Mouse (Mus musculus) layer of hippocampus, adult 18-20 months (tissue): ENCODE results near the gene Ehmt2. TPM values are rescaled to one million over a fixed set of nuclear protein-coding genes. Genes with fewer than 3 reads are reported as not detected.
"Not testable (repeated sequence)": the region's sequence is repeated elsewhere in the genome, so short reads cannot be mapped to it uniquely, and the experiment has no call there.

Experiments
- DNase-seq, 2 experiments: peaks; one replicate each; pipeline ENCODE4 v3.0.0; 2022; ENCODE audit warnings: low spot score in 2 of 2
- microRNA-seq, 2 experiments: library from miRNA; unstranded; fragments of <30 nt; microRNA quantifications; one replicate each; pipeline ENCODE4 v1.2.0; 2021
- total RNA-seq, 2 experiments: library from RNA; stranded (reverse); gene quantifications; 2 replicates each; pipeline ENCODE4 v1.2.3; 2021

Ehmt2 gene
- total RNA-seq, 2 experiments from 2014 or later = 186 to 193 TPM

DNA sequence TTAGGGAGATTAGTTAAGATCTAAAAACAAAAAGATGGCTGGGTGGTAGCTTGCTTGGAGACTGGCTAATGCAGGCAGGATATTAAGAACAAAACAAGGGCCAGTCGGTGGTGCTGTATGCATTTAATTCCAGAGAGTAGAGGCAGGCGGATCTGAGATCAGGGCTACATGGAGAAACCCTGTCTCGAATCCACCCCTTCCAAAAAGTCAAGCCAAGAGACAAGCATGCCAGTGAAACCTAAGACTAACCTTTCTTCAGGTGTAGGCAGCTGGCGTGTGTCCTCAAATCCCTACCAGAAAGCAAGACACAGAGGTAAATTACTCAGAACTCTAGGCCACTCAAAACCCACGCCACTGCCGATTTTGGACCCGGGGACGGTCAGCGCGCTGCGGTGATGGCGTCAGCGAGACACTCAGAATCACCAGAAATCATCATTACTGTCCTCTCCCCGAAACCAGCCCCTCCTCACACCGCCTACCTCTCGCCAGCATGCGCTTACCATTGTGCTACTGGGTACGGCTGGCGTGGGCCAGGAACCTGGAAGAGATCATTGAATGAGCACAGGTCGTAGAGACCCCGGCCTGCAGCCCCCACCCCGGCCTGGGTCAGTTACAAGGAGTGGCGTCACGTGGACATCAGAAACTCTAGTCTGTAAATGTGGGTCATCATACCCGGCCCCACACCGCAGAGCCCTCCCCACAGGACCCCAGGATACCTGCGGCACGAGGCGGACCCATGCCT, 53.5 kb downstream of the Ehmt2 start:
- peak; percentile 40 to 53 for DNase-seq

- DNase-seq = peak in 1 of 2 experiments; percentile 78
Measured at GRCm38 (mm10) chr17:34952378-34953040, 54.2 kb downstream of the Ehmt2 start.

GRCm38 (mm10) chr17:34953258-34953657, 55.0 kb downstream of the Ehmt2 start:
- no peak for DNase-seq

DNA sequence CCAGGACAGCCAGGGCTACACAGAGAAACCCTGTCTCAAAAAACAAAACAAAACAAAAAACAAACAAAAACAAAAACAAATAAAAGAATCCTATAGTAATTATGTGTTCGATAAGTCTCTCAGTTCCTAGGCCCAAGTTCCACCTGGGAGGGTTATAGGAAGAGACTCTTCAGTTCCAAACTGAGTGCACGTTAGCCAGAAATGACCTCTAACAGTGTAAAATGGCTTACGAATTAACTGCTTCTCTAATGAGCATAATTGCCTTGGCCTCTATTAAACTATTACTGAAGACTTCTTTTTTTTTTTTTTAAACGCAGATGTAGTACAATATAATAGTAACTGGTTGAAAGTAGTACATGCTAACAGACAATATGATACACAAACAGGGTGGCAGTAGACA, 55.6 kb downstream of the Ehmt2 start:
- no peak for DNase-seq

DNA sequence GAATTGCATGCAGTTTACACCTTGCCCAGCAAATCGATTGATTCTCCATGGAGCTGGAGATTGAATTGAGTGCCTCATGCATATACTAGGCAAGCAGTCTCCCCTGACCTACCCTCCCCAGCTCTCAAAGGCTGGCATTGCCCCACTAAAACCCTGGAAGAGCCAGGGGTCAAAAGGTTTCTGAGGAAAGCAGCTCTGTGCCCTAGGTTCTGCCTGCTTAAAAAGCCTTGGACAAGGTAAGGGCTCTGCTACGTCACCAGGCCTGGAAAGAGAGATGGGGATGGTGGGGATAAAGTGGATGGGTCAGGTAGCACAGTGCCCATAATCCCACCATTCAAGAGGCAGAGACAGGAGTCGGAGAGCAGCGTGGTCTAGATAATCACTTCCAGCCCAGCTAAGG, 56.6 kb downstream of the Ehmt2 start:
- no peak for DNase-seq

DNA sequence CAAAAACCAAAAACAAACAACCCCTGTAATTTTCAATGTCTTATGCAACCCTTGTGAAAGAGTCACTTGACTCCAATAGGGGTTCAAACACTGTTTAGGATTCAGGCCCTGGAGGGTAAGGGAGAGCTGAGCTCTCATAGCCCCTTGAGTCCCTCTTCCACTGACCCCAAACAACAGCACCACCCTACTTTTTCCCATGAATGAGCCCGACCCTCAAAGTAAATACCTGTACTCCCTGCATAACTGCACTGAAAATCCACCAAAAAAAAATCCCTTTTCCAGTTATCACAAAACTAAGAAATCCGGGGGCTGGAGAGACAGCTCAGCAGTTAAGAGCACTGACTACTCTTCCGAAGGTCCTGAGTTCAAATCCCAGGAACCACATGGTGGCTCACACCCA, 57.6 kb downstream of the Ehmt2 start:
- DNase-seq = no peak

GRCm38 (mm10) chr17:34956340-34956739, 58.1 kb downstream of the Ehmt2 start:
- no peak for DNase-seq

- not testable (repeated sequence) for DNase-seq
Measured at GRCm38 (mm10) chr17:34957291-34957690, 59.0 kb downstream of the Ehmt2 start.

DNA sequence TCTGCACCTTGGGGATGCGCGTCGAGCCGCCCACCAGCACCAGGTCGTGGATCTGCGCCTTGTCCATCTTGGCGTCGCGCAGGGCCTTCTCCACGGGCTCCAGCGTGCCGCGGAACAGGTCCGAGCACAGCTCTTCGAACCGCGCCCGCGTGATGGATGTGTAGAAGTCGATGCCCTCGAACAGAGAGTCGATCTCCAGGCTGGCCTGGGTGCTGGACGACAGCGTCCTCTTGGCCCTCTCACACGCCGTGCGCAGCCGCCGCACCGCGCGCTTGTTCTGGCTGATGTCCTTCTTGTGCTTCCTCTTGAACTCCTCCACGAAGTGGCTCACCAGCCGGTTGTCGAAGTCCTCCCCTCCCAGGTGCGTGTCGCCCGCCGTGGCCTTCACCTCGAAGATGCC, 59.7 kb downstream of the Ehmt2 start:
- DNase-seq = not testable (repeated sequence)

DNA sequence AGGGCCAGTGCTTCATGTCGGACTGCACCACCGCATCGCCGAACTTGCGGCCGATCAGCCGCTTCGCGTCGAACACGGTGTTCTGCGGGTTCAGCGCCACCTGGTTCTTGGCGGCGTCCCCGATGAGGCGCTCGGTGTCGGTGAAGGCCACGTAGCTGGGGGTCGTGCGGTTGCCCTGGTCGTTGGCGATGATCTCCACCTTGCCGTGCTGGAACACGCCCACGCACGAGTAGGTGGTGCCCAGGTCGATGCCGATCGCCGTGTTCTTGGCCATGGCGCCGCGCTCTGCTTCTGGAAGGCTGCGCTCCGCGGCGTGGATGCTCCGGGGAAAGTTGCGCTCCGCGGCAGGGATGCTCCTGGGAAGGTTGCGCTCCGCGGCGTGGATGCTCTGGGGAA, 60.5 kb downstream of the Ehmt2 start:
- not testable (repeated sequence) for DNase-seq

GRCm38 (mm10) chr17:34959130-34959778, 61.0 kb downstream of the Ehmt2 start, which contains the start of gene Hspa1b:
TSS of gene Hspa1b (minus strand) at chr17:34959238.
- DNase-seq = peak; percentile 75 to 88

DNA sequence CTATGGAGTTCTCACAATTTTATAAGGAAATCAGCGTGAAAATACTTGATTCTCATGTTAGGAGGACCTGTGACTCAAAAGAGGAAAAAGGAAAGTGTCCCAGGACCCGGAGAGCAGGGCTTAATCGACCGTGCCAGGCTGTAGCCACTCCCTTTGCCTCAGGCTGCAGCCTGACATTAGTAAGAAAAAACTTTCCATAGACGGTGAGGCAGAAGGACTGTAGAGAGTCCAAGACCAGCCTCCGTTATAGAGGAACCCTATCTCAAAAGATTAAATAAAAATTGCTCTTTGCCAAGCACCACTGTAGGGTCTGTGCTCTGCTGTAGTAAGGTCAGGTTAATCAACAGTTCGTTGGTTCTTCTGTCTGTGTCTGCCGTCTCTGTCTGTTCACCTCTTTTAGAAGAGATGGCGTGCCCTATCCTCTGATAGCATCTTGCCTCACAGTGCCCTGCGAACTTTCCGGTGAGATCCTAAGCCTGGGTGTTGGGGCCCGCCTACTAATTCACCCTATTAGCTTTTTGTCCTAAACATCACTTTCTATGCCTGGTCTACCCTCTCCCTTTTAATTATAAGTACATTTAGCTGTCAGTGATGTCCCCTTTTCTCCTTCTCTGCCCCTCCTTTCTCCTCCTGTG, 61.7 kb downstream of the Ehmt2 start:
- no peak for DNase-seq

DNA sequence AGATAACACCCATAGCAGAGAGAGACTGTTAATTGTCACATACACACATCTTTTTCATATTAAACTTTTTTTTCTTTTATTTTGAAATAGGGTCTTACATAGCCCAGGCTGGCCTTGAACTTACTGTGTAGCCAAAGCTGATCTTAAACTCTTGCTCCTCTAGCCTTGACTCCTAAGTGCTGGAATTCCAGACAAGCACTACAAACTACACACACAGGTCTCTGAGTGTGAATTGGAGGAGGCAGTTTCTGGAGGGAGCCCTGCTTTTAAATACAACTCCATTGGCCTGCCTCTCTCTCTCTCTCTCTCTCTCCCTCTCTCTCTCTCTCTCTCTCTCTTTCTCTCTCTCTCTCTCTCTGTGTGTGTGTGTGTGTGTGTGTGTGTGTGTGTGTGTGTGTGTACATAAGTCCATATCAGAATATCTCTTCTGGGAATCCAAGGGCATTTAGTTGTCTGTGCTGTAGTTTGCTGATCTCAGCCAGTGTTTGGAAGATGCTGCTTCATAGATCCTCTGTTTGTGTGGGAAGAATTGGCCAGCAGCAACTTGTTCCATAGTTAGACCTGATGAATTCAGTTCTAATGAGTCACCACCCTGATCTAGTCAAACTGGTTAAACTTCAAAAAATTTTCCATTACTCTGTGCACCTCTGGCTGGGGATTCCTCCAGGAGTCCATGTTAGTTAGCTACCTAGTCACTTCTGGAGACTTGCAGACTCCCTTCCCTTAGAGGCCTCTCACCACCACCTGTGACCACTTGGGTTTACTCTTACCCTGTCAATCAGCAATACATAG, 62.6 kb downstream of the Ehmt2 start:
- peak in 1 of 2 experiments; percentile 38 for DNase-seq

DNA sequence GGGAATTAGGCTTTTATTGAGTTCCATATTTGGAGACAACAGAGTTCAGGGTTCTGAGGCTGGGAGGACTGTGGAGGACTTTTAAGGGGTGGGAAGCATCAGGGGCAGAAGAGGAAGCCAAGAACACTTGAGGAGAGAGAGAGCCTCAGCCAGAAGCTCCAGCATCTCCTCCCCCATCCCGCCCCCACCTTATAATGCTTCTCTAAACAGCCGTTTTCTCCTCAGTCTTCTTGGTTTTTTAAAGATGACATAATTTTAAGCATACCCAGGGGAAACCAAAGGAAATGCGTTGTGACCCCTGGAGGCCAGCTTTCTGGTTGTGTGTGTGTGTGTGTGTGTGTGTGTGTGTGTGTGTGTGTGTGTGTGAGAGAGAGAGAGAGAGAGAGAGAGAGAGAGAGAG, 63.9 kb downstream of the Ehmt2 start:
- DNase-seq = no peak

GRCm38 (mm10) chr17:34962841-34963240, 64.6 kb downstream of the Ehmt2 start:
- no peak for DNase-seq

Small RNA genes lying within 50 kb of the gene (microRNA-seq; reads per million reads assigned to microRNA genes)
- gene Mir6972 = 0 reads per million in 2 experiments

Other genes starting within 250 kb of the Ehmt2 start
- 10 to 100 TPM; 12.1 to 12.3 TPM for gene Tnxb, start 227.9 kb upstream of the Ehmt2 start, total RNA-seq
- 10 to 100 TPM; 71.3 to 73.0 TPM for gene C4b, start 154.6 kb upstream of the Ehmt2 start, total RNA-seq
- gene Cyp21a1, start 93.9 kb upstream of the Ehmt2 start, total RNA-seq = under 1 TPM in 1 of 2 experiments, not detected in 1; 0.30 TPM
- 10 to 100 TPM; 50.8 to 53.8 TPM for gene Stk19, start 61.5 kb upstream of the Ehmt2 start, total RNA-seq
- gene Dxo, start 61.5 kb upstream of the Ehmt2 start, total RNA-seq = 10 to 100 TPM; 36.6 to 40.8 TPM
- 10 to 100 TPM; 70.1 to 74.2 TPM for gene Skiv2l, start 48.3 kb upstream of the Ehmt2 start, total RNA-seq
- 10 to 100 TPM; 34.1 to 39.6 TPM for gene Nelfe, start 48.1 kb upstream of the Ehmt2 start, total RNA-seq
- gene Cfb, start 36.0 kb upstream of the Ehmt2 start, total RNA-seq = not detected
- 1 to 10 TPM; 8.6 to 8.8 TPM for gene Zbtb12, start 19.0 kb upstream of the Ehmt2 start, total RNA-seq
- gene Gm20547, start 16.4 kb upstream of the Ehmt2 start, total RNA-seq = under 1 TPM in 1 of 2 experiments, not detected in 1; 0.10 TPM
- gene C2, start 204 bp upstream of the Ehmt2 start, total RNA-seq = 1 to 10 TPM in 1 of 2 experiments, under 1 TPM in 1; 0.89 to 3.1 TPM
- gene Slc44a4, start 16.0 kb downstream of the Ehmt2 start, total RNA-seq = under 1 TPM in 1 of 2 experiments, not detected in 1; 0.43 TPM
- 10 to 100 TPM; 41.4 to 44.2 TPM for gene Neu1, start 32.8 kb downstream of the Ehmt2 start, total RNA-seq
- gene Hspa1b, start 60.8 kb downstream of the Ehmt2 start, total RNA-seq = 10 to 100 TPM; 27.5 to 37.5 TPM
- gene Gm20481, start 71.4 kb downstream of the Ehmt2 start, total RNA-seq = not detected
- 10 to 100 TPM; 24.3 to 27.8 TPM for gene Hspa1a, start 73.7 kb downstream of the Ehmt2 start, total RNA-seq
- gene Hspa1l, start 74.2 kb downstream of the Ehmt2 start, total RNA-seq = under 1 TPM; 0.12 to 0.48 TPM
- 10 to 100 TPM; 18.2 to 20.7 TPM for gene Lsm2, start 83.4 kb downstream of the Ehmt2 start, total RNA-seq
- 10 to 100 TPM; 46.6 to 50.4 TPM for gene Vars, start 102.5 kb downstream of the Ehmt2 start, total RNA-seq
- under 1 TPM; 0.15 to 0.22 TPM for gene Vwa7, start 118.1 kb downstream of the Ehmt2 start, total RNA-seq
- gene Sapcd1, start 129.5 kb downstream of the Ehmt2 start, total RNA-seq = 1 to 10 TPM in 1 of 2 experiments, not detected in 1; 1.4 TPM
- gene Msh5, start 148.3 kb downstream of the Ehmt2 start, total RNA-seq = 1 to 10 TPM; 1.5 to 1.6 TPM
- 1 to 10 TPM; 7.7 to 8.3 TPM for gene Clic1, start 151.5 kb downstream of the Ehmt2 start, total RNA-seq
- 10 to 100 TPM in 1 of 2 experiments, 1 to 10 TPM in 1; 9.4 to 11.0 TPM for gene Ddah2, start 160.6 kb downstream of the Ehmt2 start, total RNA-seq
- gene Ly6g6c, start 166.9 kb downstream of the Ehmt2 start, total RNA-seq = not detected
- not detected for gene Mpig6b, start 167.7 kb downstream of the Ehmt2 start, total RNA-seq
- gene Ly6g6e, start 178.4 kb downstream of the Ehmt2 start, total RNA-seq = 1 to 10 TPM; 3.6 to 5.0 TPM
- 1 to 10 TPM in 1 of 2 experiments, under 1 TPM in 1; 0.87 to 2.0 TPM for gene Ly6g6d, start 179.6 kb downstream of the Ehmt2 start, total RNA-seq
- gene Ly6g6f, start 187.1 kb downstream of the Ehmt2 start, total RNA-seq = under 1 TPM; 0.57 to 0.58 TPM
- gene Abhd16a, start 190.8 kb downstream of the Ehmt2 start, total RNA-seq = 100 to 1,000 TPM in 1 of 2 experiments, 10 to 100 TPM in 1; 97.6 to 103 TPM
- not detected for gene Ly6g5c, start 209.8 kb downstream of the Ehmt2 start, total RNA-seq
- gene Ly6g5b, start 217.0 kb downstream of the Ehmt2 start, total RNA-seq = under 1 TPM; 0.30 to 0.56 TPM
- gene Gpank1, start 223.0 kb downstream of the Ehmt2 start, total RNA-seq = 10 to 100 TPM; 15.2 to 17.1 TPM
- gene Csnk2b, start 223.6 kb downstream of the Ehmt2 start, total RNA-seq = 100 to 1,000 TPM; 179 to 185 TPM
- 10 to 100 TPM; 22.5 to 28.9 TPM for gene D17H6S53E, start 227.9 kb downstream of the Ehmt2 start, total RNA-seq
- not detected for gene Apom, start 233.6 kb downstream of the Ehmt2 start, total RNA-seq
- gene Bag6, start 236.7 kb downstream of the Ehmt2 start, total RNA-seq = 100 to 1,000 TPM; 323 to 339 TPM